Mouse (Mus musculus) ES-E14 (cell line): ENCODE data around the gene Obscn.
A peak's percentile ranks its signal among the peaks of the same experiment; 100 is the strongest.

Experiments used
- CHD2 ChIP-seq: IDR thresholded peaks from 2 replicates; pipeline ENCODE4 v1.6.1; 2014; ENCODE audit warnings: mild to moderate bottlenecking, low read depth, low read length, inconsistent platforms
- HCFC1 ChIP-seq: IDR thresholded peaks from 2 replicates; pipeline ENCODE4 v1.6.1; 2012; ENCODE audit warnings: low read length, inconsistent platforms, borderline replicate concordance; ENCODE audit not compliant: insufficient read depth
- MAFK ChIP-seq: IDR thresholded peaks from 2 replicates; pipeline ENCODE4 v1.6.1; 2014; ENCODE audit warnings: mild to moderate bottlenecking, low read depth, low read length, inconsistent platforms; ENCODE audit not compliant: insufficient read depth
- ZC3H11A ChIP-seq: IDR thresholded peaks from 2 replicates; pipeline ENCODE4 v1.6.1; 2012; ENCODE audit warnings: low read depth, mild to moderate bottlenecking, inconsistent platforms, low read length, borderline replicate concordance
- ZNF384 ChIP-seq: IDR thresholded peaks from 2 replicates; pipeline ENCODE4 v1.6.1; 2012; ENCODE audit warnings: low read depth, low read length, inconsistent platforms

- TF ChIP-seq ZC3H11A (no peak), CHD2 (no peak), HCFC1 (no peak), ZNF384 (0 out of 2 replicates have a peak, but pooled peaks have one; percentile 17), MAFK (no peak)
Measured at GRCm38 (mm10) chr11:58978027-58978705, 158.0 kb downstream of the Obscn start, which contains the start of gene Trim11.
